Mouse (Mus musculus) MEL (cell line): ENCODE data around the gene Snx32.

Experiments
- BHLHE40 ChIP-seq: IDR thresholded peaks from 2 replicates; pipeline ENCODE4 v1.6.1; 2012; ENCODE audit warnings: low read depth, mild to moderate bottlenecking, inconsistent platforms, low read length, improper control_type of control experiment, borderline replicate concordance
- CHD2 ChIP-seq: IDR thresholded peaks from 2 replicates; pipeline ENCODE4 v1.6.1; 2011; ENCODE audit warnings: low read length, improper control_type of control experiment
- CTCF ChIP-seq, 3 experiments: IDR thresholded peaks in 2 of 3; conservative IDR thresholded peaks in 1 of 3; 2 replicates each; pipeline ENCODE4 v1.5.1; 2011 to 2012; ENCODE audit warnings: low read length in 3 of 3, low read depth in 2 of 3, mild to moderate bottlenecking in 2 of 3, improper control_type of control experiment in 1 of 3, inconsistent platforms in 1 of 3, mixed read lengths in 1 of 3, moderate library complexity in 1 of 3; ENCODE audit not compliant: control insufficient read depth in 1 of 3, insufficient read depth in 1 of 3, poor library complexity in 1 of 3, severe bottlenecking in 1 of 3
- EP300 ChIP-seq, 2 experiments: IDR thresholded peaks; 2 replicates each; pipeline ENCODE4 v1.6.1; 2011; ENCODE audit warnings: improper control_type of control experiment in 2 of 2, low read length in 2 of 2, low read depth in 1 of 2, mild to moderate bottlenecking in 1 of 2
- ETS1 ChIP-seq: IDR thresholded peaks from 2 replicates; pipeline ENCODE4 v1.6.1; 2012; ENCODE audit warnings: low read depth, mild to moderate bottlenecking, inconsistent platforms, low read length, improper control_type of control experiment, moderate library complexity
- MEF2A ChIP-seq: IDR thresholded peaks from 2 replicates; pipeline ENCODE4 v1.6.1; 2014; ENCODE audit warnings: low read depth, mild to moderate bottlenecking, inconsistent platforms, low read length, improper control_type of control experiment; ENCODE audit not compliant: poor library complexity, insufficient replicate concordance, severe bottlenecking; ENCODE audit errors: extremely low read depth
- POLR2A ChIP-seq, 2 experiments: IDR thresholded peaks; 2 replicates each; pipeline ENCODE4 v1.6.1; 2011 to 2012; ENCODE audit warnings: low read length in 2 of 2, mild to moderate bottlenecking in 2 of 2, control low read depth in 1 of 2, improper control_type of control experiment in 1 of 2, low read depth in 1 of 2, moderate library complexity in 1 of 2; ENCODE audit not compliant: control insufficient read depth in 1 of 2, insufficient read depth in 1 of 2, poor library complexity in 1 of 2
- POLR2AphosphoS5 ChIP-seq: IDR thresholded peaks from 2 replicates; pipeline ENCODE4 v1.6.1; 2012; ENCODE audit warnings: low read depth, borderline replicate concordance, mild to moderate bottlenecking, inconsistent platforms, low read length, moderate library complexity, mixed read lengths
- ZMIZ1 ChIP-seq: IDR thresholded peaks from 2 replicates; pipeline ENCODE4 v1.6.1; 2012; ENCODE audit warnings: low read depth, mild to moderate bottlenecking, inconsistent platforms, low read length, improper control_type of control experiment, moderate library complexity
- ZNF384 ChIP-seq: IDR thresholded peaks from 2 replicates; pipeline ENCODE4 v1.6.1; 2012; ENCODE audit warnings: low read depth, mild to moderate bottlenecking, inconsistent platforms, low read length, improper control_type of control experiment

DNA sequence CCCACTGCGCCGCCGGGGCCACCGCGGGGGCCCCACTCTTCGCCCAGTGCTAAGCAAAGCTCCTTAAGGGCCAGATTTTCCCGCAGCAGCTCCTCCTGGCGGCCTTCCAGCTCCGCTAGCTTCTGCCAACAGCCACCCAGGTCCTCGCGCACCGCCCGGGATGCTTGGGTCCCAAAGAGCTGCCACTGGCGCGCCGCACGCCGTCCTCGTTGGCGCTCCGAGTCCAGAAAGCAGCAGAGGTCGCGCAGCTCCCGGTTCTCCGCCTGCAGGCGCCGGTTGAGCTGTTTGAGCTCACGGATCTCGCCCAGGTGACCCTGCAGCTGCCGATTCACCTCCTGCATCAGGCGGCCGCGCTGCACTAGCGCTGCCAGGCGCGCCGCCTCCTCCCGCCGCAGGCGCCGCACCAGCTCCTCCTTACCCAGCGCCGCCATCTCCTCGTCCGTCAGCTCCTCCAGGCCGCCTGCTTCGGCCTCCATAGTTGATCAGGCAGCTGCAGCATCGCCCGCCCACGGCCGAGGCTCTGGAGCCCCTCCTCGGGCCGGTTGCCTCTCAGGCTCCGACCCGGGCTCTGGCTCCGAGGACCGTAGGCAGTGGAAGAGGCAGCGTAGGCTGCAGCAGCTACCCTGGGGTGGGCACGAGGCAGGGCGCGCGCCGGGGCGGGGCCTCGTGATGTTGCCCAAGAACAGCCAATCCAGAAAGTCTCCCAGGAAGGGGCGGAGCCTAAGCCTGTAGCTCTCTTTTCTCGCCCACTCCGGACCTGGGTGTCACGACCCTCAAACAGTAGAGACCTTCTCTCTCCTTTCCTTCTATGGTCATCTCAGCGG is 53.2 kb downstream of the Snx32 start:
- TF ChIP-seq CTCF (IDR thresholded peaks at IDR 0.05 in 2 of 3, conservative IDR thresholded peaks at IDR 0.05 in 1 of 3; ENCODE audit: control insufficient read depth in 1 of 3, insufficient read depth in 1 of 3, low read depth in 2 of 3, low read length in 3 of 3, poor library complexity in 1 of 3, severe bottlenecking in 1 of 3), result 0 out of 6 replicates have a peak, but pooled peaks of 1 of the 3 experiments have one; percentile 9
- no peak for TF ChIP-seq ETS1
- TF ChIP-seq CHD2, result no peak
- no peak for TF ChIP-seq EP300 (IDR thresholded peaks at IDR 0.05; ENCODE audit: low read depth in 1 of 2, low read length in 2 of 2)
- no peak for TF ChIP-seq MEF2A
- TF ChIP-seq BHLHE40, result no peak
- no peak for TF ChIP-seq ZNF384
- peak; percentile 79 to 89 for TF ChIP-seq POLR2A (IDR thresholded peaks at IDR 0.05; ENCODE audit: control insufficient read depth in 1 of 2, insufficient read depth in 1 of 2, low read depth in 1 of 2, low read length in 2 of 2, poor library complexity in 1 of 2)
- peak; percentile 76 for TF ChIP-seq ZMIZ1
- no peak for TF ChIP-seq POLR2AphosphoS5
